Mouse (Mus musculus) adipose tissue, adult 10 weeks (tissue): ENCODE results near the gene Sall4. TPM values are rescaled to one million over a fixed set of nuclear protein-coding genes. Genes with fewer than 3 reads are reported as not detected.

Experiments
- polyA plus RNA-seq: library from polyadenylated mRNA; stranded (reverse); fragments of 350-450 nt; fragmentation: Illumina TruSeq; extraction: RNeasy Lipid Tissue Mini Kit (QIAGEN cat#74804); gene quantifications from one replicate; pipeline ENCODE4 v1.2.3, GENCODE M21; 2014; ENCODE audit warnings: low read depth, low replicate concordance

Sall4 gene
- not detected for polyA plus RNA-seq

GRCm38 (mm10) chr2:168767582-168767981 is at the start of gene Sall4:
TSS of gene Sall4 (minus strand) at chr2:168767943.

GRCm38 (mm10) chr2:168742059-168742627 is 25.6 kb downstream of the Sall4 start, which contains the start of gene Atp9a:
TSS of gene Atp9a (minus strand) at chr2:168742409.

Other genes starting within 250 kb of the Sall4 start
- gene Nfatc2, start 166.3 kb downstream of the Sall4 start, polyA plus RNA-seq = 2.6 TPM
- 89.5 TPM for gene Atp9a, start 25.5 kb downstream of the Sall4 start, polyA plus RNA-seq
- 8.1 TPM for gene Zfp64, start 187.6 kb upstream of the Sall4 start, polyA plus RNA-seq